Mouse (Mus musculus) lung, embryonic 14.5 days (tissue): ENCODE results near the gene Gltp. TPM values are rescaled to one million over a fixed set of nuclear protein-coding genes. Genes with fewer than 3 reads are reported as not detected.
A peak's percentile ranks its signal among the peaks of the same experiment; 100 is the strongest.

Experiments
- ATAC-seq: fragments of 200-750 bp; cut with Nextera tagmentation; 2 replicates; pipeline ENCODE4 v1.8.0; 2017; ENCODE audit warnings: mild to moderate bottlenecking, moderate TSS enrichment, moderate library complexity; ENCODE audit not compliant: insufficient read depth
- DNase-seq: peaks from one replicate; pipeline ENCODE4 v3.0.0-alpha.2; 2015
- H3K27ac ChIP-seq: fragments of 300-500 bp; sonication (generic); 2 replicates; pipeline ENCODE4 v1.5.1; 2014; ENCODE audit warnings: low read depth, mild to moderate bottlenecking, moderate library complexity
- H3K27me3 ChIP-seq: fragments of 300-500 bp; sonication (generic); 2 replicates; pipeline ENCODE4 v1.6.1; 2014; ENCODE audit warnings: low read length, control low read depth; ENCODE audit not compliant: insufficient read depth
- H3K36me3 ChIP-seq: fragments of 300-500 bp; sonication (generic); 2 replicates; pipeline ENCODE4 v1.6.1; 2014; ENCODE audit warnings: control low read depth; ENCODE audit not compliant: insufficient read depth
- H3K4me1 ChIP-seq: fragments of 300-500 bp; sonication (generic); 2 replicates; pipeline ENCODE4 v1.6.1; 2014; ENCODE audit warnings: antibody characterized with exemption, control low read depth; ENCODE audit not compliant: insufficient read depth
- H3K4me2 ChIP-seq: fragments of 300-500 bp; sonication (generic); 2 replicates; pipeline ENCODE4 v1.6.1; 2014; ENCODE audit warnings: mild to moderate bottlenecking
- H3K4me3 ChIP-seq: fragments of 300-500 bp; sonication (generic); 2 replicates; pipeline ENCODE4 v1.5.1; 2014; ENCODE audit warnings: low read depth, low read length
- H3K9ac ChIP-seq: fragments of 300-500 bp; sonication (generic); 2 replicates; pipeline ENCODE4 v1.6.1; 2014
- H3K9me3 ChIP-seq: fragments of 300-500 bp; sonication (generic); 2 replicates; pipeline ENCODE4 v1.6.1; 2016; ENCODE audit warnings: low read depth, low read length, control low read depth
- CTCF ChIP-seq: IDR thresholded peaks from 2 replicates; pipeline ENCODE4 v1.5.1; 2016; ENCODE audit warnings: antibody characterized with exemption, low read depth
- WGBS: fragments of 180-500 bp; shearing (Covaris S2); extraction: QIAGEN DNeasy Blood & Tissue Kit; methylation state at CpG from one replicate; pipeline ENCODE4 v1.1.7; 2014; 5-methylcytosine and 5-hydroxymethylcytosine counted together
- polyA plus RNA-seq: library from polyadenylated mRNA; unstranded; fragments of >200 nt; fragmentation: Nextera tagmentation; extraction: Ambion mirVana; gene quantifications from 2 replicates; pipeline ENCODE4 v1.2.1, GENCODE M21; 2014

Gene Gltp
- polyA plus RNA-seq, 1 experiment from 2014 or later: 74.8 TPM

- H3K4me3 ChIP-seq: no peak overlapping the region
- H3K9ac ChIP-seq: no peak overlapping the region
- 84% methylated on average over 13 of the region's 13 CpGs for WGBS
- DNase-seq (no peak), ATAC-seq (no peak)
- peaks cover 21% of the 10 kb centered on the region; the same call in 1 of the 2 replicates for H3K36me3 ChIP-seq
- H3K27ac ChIP-seq: no peak overlapping the region
- H3K4me2 ChIP-seq: no peak overlapping the region
- H3K4me1 ChIP-seq: no peaks in the 10 kb centered on the region
- H3K27me3 ChIP-seq: no peaks in the 10 kb centered on the region
- no peaks in the 10 kb centered on the region for H3K9me3 ChIP-seq
- TF ChIP-seq CTCF: peak; percentile 23; the same call in 1 of the 2 replicates
Measured at GRCm38 (mm10) chr5:114673114-114673513, 17.7 kb downstream of the Gltp start.

- Histone ChIP-seq H3K36me3 (peaks cover 5% of the 10 kb centered on the region; the same call in 1 of the 2 replicates), H3K4me2 (no peak overlapping the region), H3K27me3 (no peaks in the 10 kb centered on the region), H3K4me1 (no peaks in the 10 kb centered on the region), H3K9ac (no peak overlapping the region), H3K4me3 (no peak overlapping the region), H3K9me3 (no peaks in the 10 kb centered on the region), H3K27ac (no peak overlapping the region)
- DNase-seq: no peak
- no peak for ATAC-seq
- 93% methylated on average over 5 of the region's 5 CpGs for WGBS
- no peak for TF ChIP-seq CTCF
Measured at GRCm38 (mm10) chr5:114669014-114669413, 21.8 kb downstream of the Gltp start.

DNA sequence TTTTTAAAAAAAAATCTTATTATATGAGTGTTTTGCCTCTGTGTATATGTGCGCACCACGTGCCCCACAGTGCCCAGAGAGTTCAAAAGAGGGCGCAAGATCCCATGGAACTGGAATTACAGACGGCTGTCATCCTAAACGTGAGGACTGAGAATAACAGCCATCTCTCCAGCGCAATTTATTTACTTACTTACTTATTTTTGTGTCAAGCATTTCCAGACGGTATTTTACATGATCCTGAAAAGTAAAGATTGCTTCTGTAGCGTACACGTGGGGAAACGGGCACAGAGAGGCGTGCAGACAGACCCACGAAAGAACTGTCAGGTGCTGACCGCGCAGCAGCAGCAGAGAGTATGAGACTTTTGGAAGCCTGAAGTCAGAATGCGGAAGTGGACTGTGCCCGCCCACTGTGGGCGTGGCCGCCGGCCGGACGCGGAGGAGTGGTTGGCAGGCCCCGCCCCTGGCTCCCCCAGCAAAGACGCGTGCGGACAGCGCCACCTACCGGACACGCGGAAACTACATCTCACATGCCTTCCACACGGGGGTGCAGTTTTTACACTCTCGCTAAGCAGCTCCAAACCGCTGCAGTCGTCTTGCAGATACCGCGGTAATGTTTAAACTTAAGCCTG, 23.4 kb downstream of the Gltp start:
- H3K27me3 ChIP-seq: no peaks in the 10 kb centered on the region
- peaks cover 5% of the 10 kb centered on the region; the same call in 1 of the 2 replicates for H3K36me3 ChIP-seq
- no peaks in the 10 kb centered on the region for H3K4me1 ChIP-seq
- peak; percentile 100 for TF ChIP-seq CTCF
- ATAC-seq: peak; percentile 89
- H3K27ac ChIP-seq: peak overlapping the region; percentile 58; the same call in 1 of the 2 replicates
- peak overlapping the region; percentile 61 for H3K4me2 ChIP-seq
- WGBS: 3% methylated on average over 36 of the region's 36 CpGs
- no peaks in the 10 kb centered on the region for H3K9me3 ChIP-seq
- peak; percentile 100 for DNase-seq
- peak overlapping the region; percentile 29 for H3K4me3 ChIP-seq
- H3K9ac ChIP-seq: no peak overlapping the region

DNA sequence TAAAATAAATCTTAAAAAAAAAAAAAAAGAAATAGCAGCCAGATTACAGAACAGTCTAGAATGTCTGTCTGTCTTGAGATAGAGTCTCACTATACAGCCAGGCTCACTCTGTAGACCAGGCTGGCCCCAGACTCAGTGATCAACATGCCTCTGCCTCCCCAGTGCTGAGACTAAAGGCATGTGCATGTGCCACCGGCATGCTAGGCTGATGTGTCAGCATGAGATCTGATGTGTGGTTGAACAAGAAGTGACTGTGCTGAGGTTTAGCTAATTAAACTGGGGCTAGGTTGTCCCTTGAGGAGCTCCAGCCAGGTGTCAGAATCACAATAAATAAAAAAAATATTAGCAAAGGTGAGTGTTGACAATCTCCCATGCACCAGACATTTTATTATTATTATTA, 24.1 kb downstream of the Gltp start:
- Histone ChIP-seq H3K9ac (no peak overlapping the region), H3K36me3 (peaks cover 5% of the 10 kb centered on the region; the same call in 1 of the 2 replicates), H3K4me2 (no peak overlapping the region), H3K4me1 (no peaks in the 10 kb centered on the region), H3K4me3 (no peak overlapping the region), H3K9me3 (no peaks in the 10 kb centered on the region), H3K27ac (no peak overlapping the region), H3K27me3 (no peaks in the 10 kb centered on the region)
- DNase-seq (no peak), ATAC-seq (no peak)
- TF ChIP-seq CTCF: no peak
- WGBS: 85% methylated on average over 1 of the region's 1 CpGs

GRCm38 (mm10) chr5:114664750-114665149, 26.0 kb downstream of the Gltp start:
- Histone ChIP-seq H3K9me3 (no peaks in the 10 kb centered on the region), H3K27ac (no peak overlapping the region), H3K4me1 (no peaks in the 10 kb centered on the region), H3K36me3 (no peaks in the 10 kb centered on the region), H3K4me3 (no peak overlapping the region), H3K9ac (no peak overlapping the region), H3K4me2 (no peak overlapping the region), H3K27me3 (0 out of 2 replicates have a peak, but pooled peaks cover 3% of the 10 kb centered on the region)
- ATAC-seq (peak; percentile 66; the same call in 1 of the 2 replicates), DNase-seq (peak; percentile 68)
- WGBS: 60% methylated on average over 7 of the region's 7 CpGs
- TF ChIP-seq CTCF: no peak

DNA sequence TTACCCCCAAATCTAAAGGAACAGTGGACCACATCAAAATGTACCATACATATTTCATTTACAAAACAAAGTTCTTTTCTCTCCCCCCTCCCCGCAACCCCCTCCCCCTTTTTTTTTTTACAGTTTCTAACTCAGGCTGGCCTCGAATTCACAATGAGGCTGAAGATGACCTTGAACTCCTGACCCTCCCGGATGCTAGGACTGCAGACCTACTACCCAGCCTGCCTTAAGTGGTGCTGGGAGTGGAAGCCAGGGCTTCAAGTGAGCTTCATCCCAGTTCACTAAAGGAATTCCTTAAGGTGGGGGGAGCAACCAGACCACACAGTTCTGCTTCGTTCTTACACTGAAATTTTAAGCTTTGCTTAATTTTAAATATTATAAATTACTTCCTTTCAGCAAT, 26.6 kb downstream of the Gltp start:
- Histone ChIP-seq H3K9ac (no peak overlapping the region), H3K4me3 (no peak overlapping the region), H3K27me3 (peaks cover 8% of the 10 kb centered on the region; the same call in 1 of the 2 replicates), H3K36me3 (no peaks in the 10 kb centered on the region), H3K27ac (no peak overlapping the region), H3K4me1 (no peaks in the 10 kb centered on the region), H3K4me2 (no peak overlapping the region), H3K9me3 (no peaks in the 10 kb centered on the region)
- WGBS: 61% methylated on average over 4 of the region's 4 CpGs
- no peak for ATAC-seq
- DNase-seq: no peak
- no peak for TF ChIP-seq CTCF

DNA sequence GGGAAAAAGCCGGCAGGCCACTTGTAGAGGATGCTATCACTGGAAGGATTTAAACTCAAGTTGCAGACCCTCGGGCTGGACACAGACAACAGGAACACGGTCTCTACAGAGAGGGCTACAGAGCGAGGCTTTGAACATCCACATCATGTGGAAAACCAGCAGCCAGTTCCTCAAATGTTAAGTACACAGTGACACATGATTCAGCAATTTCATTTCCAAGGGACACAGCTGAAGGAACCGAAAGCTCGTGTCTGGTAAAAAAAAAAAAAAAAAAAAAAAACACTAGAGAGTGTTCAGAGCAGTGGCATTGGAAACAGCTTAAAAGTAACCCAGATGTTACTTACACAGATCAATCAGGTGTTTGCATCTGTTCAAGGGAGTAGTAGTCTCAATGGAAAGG, 29.8 kb downstream of the Gltp start:
- Histone ChIP-seq H3K27ac (no peak overlapping the region), H3K4me3 (no peak overlapping the region), H3K36me3 (no peaks in the 10 kb centered on the region), H3K4me2 (no peak overlapping the region), H3K4me1 (no peaks in the 10 kb centered on the region), H3K9me3 (no peaks in the 10 kb centered on the region), H3K27me3 (peaks cover 36% of the 10 kb centered on the region), H3K9ac (no peak overlapping the region)
- no peak for DNase-seq
- WGBS: 58% methylated on average over 6 of the region's 6 CpGs
- TF ChIP-seq CTCF: no peak
- ATAC-seq: no peak
